Mouse (Mus musculus): ENCODE results near the gene Myh14.

Myh14 gene

DNA sequence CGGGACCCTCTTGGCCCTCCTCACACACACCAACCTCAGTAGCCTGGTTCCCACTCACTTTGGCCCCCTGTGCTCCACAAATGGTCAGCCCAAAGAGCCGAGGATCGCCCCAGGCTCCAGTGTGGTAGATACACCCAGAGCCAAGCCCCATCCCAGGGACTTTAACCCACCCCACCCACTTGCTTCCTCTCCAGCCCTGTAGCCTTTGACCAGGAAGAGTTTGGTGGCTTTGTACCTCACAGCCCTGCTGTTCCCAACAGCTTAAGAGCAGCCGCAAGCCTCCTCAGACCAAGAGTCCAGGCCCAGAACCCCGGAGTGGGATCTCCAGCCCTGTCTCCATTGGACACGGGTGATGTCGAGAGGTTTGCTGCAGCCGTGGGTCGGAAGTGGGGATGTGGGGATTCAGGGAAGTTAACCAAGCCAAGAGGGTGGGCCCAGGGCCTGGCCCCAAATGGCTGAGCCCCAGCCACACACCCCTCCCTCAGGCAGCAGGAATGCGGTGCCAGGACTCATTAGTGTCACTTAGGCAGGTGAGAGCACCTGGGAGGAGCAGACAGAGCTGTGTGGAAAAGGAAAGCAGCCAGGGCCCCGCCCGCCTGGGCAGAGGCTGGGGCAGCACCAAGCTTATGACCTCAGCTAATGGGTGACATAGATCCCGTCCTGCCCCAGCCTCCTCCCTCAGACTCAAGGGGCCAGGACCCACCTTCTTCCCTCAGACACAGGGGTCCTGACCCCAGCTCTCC is 2.5 kb downstream of the Myh14 start:
- peak; percentile 44 for DNase-seq

DNA sequence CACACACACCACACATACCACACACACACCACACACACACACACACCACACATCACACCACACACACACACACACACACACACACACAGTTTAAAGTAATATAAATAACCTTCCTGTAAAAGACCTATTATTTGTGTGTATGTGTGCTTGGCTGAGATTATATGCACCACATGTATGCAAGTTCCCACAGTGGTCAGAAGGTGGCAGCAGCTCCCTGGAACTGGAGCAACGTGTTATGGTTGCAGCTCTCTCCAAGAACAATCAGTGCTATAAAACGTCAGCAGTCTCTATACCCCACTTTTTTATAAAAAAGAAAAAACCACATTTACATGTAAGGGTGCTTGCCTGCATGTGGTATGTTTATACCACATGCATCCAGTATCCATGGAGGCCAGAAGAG is 4.2 kb downstream of the Myh14 start:
- no peak for DNase-seq

DNA sequence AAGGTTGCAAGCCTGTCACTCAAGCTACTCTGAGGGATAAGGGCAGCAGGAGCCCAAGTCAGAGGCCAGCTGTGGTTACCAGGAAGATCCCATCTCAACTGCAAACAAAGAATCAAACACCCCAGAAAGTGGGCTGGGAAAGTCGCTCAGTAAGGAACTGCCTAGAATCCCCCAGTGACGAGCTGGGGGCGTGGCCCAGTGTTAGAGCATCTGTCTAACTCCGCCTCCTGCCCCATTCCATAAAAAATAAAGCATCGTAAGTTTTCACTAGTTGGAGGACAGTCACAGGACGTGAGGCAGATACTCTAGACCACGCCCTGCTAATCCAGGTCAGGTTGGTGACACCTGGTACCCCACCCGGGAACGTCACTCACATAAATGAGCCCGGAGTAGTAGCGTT is 5.9 kb downstream of the Myh14 start:
- DNase-seq: no peak

- DNase-seq: no peak
Measured at GRCm38 (mm10) chr7:44663546-44663945, 7.1 kb downstream of the Myh14 start.

GRCm38 (mm10) chr7:44662569-44662968 is 8.1 kb downstream of the Myh14 start:
- DNase-seq: no peak

DNA sequence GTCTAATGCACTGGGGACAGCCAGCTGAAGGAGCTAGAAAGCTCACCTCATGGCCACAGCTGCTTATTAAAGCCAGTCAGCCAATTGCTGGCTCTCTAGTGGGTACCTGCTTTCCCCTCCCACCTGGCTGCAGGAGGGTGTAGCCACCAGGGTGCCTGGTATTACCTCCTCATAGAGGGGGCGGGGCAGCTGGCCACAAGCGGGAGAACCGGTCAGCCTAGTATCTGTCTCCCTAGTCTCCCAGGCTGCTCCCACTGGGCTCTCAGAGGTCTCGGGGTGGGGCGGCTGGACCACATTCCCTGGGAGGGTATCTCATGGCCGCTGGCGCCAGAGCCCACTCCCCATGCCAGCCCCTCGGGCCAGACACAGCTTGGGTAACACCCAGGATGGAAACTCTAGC is 8.5 kb downstream of the Myh14 start:
- DNase-seq: peak; percentile 81

DNA sequence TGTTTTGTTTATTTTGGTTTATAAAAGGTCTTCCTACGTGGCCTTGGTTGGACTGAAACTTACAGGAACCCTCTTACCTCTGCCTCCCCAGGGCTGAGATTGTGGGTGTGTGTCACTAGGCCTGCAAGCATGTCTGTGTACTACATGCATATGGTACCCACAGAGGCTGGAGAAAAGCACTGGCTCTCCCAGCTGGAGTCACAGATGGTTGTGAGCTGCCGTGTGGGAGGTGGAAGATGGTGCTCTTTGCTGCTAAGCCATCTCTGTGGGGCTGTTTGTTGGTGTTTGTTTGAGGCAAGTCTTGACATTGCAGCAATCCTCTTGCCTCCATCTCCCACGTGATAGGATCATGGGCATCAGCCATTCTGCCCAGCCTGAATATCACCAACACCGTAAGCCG is 9.4 kb downstream of the Myh14 start:
- no peak for DNase-seq

- DNase-seq: peak; percentile 35
Measured at GRCm38 (mm10) chr7:44655504-44655903, 15.1 kb downstream of the Myh14 start.

GRCm38 (mm10) chr7:44653773-44654172 is 16.9 kb downstream of the Myh14 start:
- DNase-seq: no peak

DNA sequence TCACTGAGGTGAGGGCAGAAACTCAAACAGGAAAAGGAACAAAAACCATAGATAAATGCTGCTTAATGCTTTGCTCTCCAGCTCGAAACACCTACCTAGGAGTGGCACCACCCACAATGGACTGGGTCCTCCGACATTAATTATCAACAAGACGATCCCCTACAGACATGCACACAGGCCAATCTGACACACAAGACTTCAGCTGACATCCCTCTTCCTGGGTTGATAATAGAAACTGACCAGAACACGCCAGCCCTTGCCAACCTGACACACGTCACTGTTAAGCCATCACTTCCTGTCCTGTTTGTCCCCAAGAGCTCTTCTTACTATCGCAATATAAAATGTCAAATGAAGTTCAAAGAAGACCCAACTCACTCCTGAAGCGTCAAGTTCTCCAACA is 19.2 kb downstream of the Myh14 start:
- no peak for DNase-seq

GRCm38 (mm10) chr7:44649990-44650389 is 20.7 kb downstream of the Myh14 start:
- DNase-seq: no peak

DNA sequence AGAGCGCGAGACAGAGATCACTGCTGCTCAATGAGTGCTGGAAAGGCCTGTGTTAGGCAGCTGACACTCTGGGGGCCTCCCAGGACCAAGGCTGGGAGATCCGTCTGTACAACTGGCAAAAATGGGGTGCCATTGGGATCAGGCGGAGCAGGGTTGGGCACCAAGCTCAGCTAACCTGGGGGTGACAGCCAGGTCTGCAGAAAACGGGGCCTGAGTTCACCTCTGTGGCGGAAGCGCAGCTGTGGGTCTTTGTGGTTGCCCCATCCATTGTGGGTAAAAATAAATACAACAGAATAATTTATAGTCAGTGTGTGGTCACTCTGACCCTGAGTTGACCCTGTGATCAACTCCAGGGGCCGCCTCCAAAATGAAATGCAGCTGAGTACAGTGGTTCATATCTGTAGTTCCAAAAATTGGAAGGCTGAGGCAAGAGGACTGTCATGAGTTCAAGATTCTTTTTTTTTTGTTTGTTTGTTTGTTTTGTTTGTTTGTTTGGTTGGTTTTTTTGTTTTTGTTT is 21.5 kb downstream of the Myh14 start:
- DNase-seq: no peak

- DNase-seq: no peak
Measured at GRCm38 (mm10) chr7:44647729-44648128, 22.9 kb downstream of the Myh14 start.

GRCm38 (mm10) chr7:44647042-44647724 is 23.5 kb downstream of the Myh14 start:
- peak; percentile 38 for DNase-seq

DNA sequence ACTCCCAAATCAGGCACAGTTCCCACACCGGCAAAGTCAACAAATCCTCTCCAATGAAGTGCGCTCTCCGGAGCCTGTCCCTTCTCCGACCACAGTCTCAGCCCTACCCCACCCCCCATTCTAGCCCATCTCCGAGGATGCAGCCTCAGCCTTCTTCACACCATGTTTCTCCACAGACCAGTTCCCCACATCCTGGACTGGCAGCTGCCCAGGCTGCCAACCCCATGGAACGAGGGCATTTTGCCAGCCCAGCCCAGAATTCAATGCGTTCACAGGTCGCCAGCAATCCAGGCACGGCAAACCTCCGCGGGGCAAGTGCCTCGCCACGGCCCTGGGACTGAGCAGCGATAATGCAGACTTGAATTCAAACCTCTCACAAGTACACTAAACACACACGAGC is 24.7 kb downstream of the Myh14 start:
- peak; percentile 51 for DNase-seq

GRCm38 (mm10) chr7:44645256-44645655 is 25.4 kb downstream of the Myh14 start:
- no peak for DNase-seq

- DNase-seq: no peak
Measured at GRCm38 (mm10) chr7:44641887-44642286, 28.8 kb downstream of the Myh14 start.

- no peak for DNase-seq
Measured at GRCm38 (mm10) chr7:44640843-44641605, 29.6 kb downstream of the Myh14 start.

- DNase-seq: no peak
Measured at GRCm38 (mm10) chr7:44638663-44639062, 32.0 kb downstream of the Myh14 start.

GRCm38 (mm10) chr7:44636684-44637083 is 34.0 kb downstream of the Myh14 start:
- DNase-seq: no peak

- DNase-seq: no peak
Measured at GRCm38 (mm10) chr7:44633407-44633806, 37.2 kb downstream of the Myh14 start.

DNA sequence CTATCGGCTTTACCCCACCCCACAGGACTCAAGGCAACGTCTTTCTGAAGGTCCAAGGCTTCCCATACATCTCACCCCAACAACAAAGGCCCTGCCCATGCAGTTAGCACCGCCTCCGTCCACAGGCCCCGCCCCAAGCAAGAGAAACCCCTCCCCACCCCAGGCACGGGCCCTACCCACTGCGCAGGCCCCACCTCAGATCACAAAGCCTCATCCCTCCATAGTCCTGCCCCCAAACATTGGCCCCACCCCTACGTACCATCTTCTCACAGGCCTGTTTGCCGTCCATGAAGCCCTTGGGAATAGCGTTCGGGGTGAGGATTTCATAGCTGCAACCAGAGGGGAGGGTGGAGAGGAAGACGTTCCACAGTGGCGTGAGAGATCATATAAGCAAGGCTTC is 38.0 kb downstream of the Myh14 start:
- no peak for DNase-seq

- no peak for DNase-seq
Measured at GRCm38 (mm10) chr7:44630437-44630836, 40.2 kb downstream of the Myh14 start.
